Mouse (Mus musculus) large intestine, adult 2 months (tissue): Measurements from ENCODE around the gene Scd4. TPM values are rescaled to one million over a fixed set of nuclear protein-coding genes. Genes with fewer than 3 reads are reported as not detected.
A peak's percentile ranks its signal among the peaks of the same experiment; 100 is the strongest.

ENCODE experiments used
- DNase-seq: peaks from one replicate; pipeline ENCODE4 v3.0.0-alpha.2; 2012; ENCODE audit warnings: low read depth, low spot score
- WGBS: fragments of 180-500 bp; shearing (Covaris S2); methylation state at CpG from one replicate; pipeline ENCODE4 v1.1.7; 2018; 5-methylcytosine and 5-hydroxymethylcytosine counted together
- polyA plus RNA-seq: library from polyadenylated mRNA; depleted of rRNA; stranded (reverse); fragments of >200 nt; gene quantifications from 2 replicates; pipeline ENCODE4 v1.2.3, GENCODE M21; 2012; rRNA removed

Scd4 gene
- 0.25 and 0.34 TPM in 2 replicates for polyA plus RNA-seq

DNA sequence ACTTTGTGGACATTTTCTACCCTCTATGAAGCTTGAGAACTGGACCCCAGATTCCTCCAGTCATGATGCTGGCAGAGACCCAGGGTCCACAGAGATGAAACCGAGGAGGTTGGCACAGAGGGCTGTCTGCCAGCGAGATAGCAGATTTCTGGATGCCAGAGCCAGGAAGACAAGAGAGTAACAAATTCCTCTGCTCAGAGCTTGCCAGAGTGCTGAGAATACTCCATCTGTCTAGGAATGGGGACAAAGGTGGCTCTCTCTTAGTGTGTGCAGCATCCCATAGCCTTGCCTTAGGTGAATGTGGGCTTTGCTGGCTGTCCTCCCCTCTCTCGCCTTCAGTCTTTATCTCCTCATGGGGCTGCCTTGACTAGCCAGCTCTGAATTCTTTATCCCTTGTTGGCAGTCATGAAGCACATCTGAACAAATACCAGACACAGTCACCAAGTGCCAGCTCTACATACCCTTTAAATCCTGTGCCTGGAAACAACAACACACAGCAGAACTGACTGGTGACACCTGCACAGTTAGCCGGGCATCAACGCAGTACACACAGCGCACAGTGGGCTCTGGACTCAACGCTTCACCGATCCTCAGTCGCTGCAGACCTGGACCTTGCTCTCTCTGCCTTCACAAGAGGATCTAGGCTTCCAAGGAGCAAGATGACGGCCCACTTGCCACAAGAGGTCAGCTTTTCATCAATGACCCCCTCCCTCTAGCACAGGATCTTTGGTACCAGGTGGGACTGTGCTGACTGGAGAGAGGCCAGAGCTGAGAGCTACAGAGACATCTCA, at the start of gene Scd4:
TSS of gene Scd4 (plus strand) at position 260 of the 791 bp plus-strand sequence.
- no peak for DNase-seq
- whole genome bisulfite sequencing, result 81% methylated on average over 10 of the region's 10 CpGs

DNA sequence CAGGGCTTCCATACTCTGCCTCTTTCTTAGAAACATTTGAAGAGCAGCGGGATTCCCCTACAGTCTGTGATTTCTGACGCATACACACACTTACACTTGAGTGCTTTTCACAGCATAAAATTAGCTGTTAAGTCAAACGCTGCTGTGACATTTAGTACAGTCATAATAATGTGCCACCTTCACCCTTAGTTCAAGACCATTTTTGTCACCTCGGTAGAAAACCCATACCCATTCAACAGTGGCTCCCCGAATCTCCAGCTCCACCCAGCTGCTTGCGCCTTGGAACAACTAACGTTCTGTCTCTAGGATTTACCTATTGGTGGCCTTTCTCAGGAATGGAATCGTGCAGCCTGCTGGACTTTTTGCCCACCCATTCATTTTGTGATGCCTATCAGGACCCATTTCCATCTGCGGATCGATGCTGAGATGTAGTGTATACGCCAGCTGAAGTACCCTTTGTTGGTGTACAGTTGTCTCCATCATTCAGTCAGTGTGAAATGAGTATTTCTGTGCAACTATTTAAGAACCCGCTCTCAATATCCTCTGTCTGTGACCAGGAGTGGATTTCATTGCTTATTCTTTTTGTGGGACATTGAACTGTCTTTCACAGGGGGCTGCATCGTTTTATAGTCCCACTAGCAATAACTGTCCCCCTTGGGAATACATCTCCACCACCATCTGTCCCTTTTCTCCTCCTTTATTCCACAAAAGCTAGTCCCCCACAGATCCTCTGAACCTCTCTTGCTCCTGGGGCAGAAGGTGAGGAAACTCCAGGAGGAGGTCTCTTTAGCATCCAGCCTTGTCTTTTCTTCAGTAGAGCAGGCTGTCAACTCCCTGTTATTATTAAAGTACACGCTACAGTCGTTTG, 49.5 kb upstream of the Scd4 start:
- 41% methylated on average over 15 of the region's 15 CpGs for WGBS
- no peak for DNase-seq

DNA sequence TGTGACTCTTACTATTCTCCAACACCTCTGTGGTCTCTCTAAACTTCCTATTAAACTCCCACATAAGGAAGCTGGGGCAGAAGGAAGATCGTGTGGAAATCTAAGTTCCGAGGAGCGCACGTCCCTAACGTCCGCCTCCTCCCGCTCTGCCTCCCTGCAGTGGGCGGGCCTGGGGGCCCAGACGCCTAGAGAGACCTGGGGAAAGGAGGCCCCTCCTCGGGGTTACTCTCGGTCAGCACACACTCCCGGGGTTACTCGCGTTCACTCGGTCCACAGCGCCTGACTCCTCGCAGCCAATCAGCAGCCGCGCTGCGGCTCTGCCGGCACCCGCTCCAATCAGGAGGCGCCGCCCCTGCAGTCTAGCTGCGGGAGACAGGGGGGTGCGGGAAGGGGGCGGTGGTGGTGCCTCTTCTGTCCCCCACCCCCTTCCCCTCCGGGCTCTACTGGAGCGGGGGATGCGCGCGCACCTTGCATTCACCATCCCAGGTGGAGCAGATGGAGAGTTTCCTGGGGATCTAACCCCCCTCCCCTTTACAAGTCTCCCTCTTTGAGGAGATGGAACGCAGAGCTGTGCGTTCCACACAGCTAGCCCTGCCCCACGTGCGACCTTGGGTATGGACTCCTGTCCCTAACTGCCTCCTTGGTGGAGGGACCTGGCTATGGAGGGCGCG, 48.7 kb upstream of the Scd4 start:
- no peak for DNase-seq
- WGBS, result 1% methylated on average over 38 of the region's 38 CpGs

DNA sequence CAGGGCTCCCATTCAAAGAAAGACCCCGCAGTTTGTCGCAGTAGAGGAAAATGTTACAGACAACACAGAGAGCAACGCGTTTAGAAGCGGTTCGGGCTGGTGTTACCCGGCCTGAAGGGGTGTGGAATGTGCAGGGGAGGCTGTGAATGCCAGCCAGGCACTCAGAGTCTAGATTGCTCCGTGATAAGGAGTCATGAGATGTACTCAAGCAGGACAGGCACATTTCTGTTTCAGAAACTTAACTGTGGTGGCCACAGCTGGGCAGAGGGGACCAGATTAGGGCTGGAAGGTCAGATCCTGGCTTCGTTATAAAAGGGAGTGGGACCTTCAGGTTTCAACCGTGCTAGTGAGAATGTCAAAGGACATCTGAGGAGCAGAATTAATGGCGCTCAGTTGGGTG, 48.2 kb upstream of the Scd4 start:
- no peak for DNase-seq
- 5% methylated on average over 11 of the region's 11 CpGs for WGBS

DNA sequence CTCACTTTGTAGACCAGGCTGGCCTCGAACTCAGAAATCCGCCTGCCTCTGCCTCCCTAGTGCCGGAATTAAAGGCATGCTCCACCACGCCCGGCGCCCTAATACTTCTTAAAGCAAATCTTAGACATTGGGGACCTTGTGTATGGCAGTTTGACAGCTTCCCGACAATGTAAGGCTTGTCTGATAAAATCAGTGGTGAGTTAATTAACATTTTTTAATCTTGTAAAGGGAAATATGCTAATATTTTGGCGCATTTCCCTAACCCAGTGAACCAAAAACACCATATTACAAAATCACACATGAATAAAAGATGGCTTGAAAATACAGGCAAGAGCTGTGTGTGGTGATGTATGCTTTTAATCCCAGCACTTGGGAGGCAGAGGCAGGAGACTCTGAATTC, 47.3 kb upstream of the Scd4 start:
- no peak for DNase-seq
- 92% methylated on average over 8 of the region's 8 CpGs for whole genome bisulfite sequencing

DNA sequence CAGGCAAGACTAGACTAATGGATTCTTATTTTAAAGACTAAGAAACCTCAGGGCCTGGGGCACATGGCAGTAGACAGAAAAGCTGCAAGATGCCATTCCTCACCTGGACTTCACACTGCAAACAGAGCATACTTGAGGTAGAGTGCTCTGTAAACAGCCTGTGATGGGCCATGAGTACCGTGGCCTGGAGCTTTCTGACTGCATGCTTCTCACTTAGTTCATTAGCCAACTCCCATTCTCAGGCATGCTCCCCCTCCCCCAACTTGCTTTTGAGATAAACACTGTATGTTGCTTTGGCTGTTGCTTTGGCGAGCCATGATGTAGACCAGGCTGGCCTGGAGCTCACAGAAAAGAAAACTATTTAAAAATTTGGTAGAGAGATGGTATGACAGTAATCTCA, 46.8 kb upstream of the Scd4 start:
- 47% methylated on average over 2 of the region's 2 CpGs for WGBS

DNA sequence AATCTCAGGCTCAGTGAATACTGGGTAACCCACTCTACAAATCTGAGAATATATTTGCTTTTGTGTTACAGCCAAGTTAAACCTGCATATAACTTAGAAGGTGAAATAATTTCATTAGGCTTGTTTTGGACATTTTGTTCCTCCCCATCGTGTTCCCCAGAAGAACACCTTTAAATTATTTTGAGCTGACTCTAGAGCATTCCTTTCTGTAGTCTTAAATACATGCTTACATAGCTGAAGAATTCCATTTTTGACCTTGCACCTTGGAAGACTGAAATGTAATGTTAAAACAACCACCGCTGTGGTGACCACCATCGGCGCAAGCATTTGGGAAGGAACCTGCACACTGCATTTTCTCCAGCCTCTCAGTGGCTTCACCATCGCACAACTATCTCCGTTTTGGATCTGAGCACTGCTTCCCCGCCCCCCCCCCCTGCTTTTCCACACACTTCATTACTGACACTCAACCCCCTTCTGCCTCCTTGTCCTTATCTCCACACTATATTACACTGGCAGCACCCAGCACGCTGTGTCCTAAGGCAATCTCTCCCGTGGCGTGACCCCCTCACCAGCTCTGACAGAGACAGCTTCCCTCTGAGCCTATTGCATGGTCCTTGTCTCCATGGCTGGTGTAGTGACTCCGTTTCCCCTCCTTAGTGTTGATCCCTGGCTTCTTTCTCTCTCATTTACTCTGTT, 45.3 kb upstream of the Scd4 start:
- DNase-seq, result no peak
- 88% methylated on average over 11 of the region's 11 CpGs for WGBS

More for the DNA sequence above, 46.8 kb upstream of the Scd4 start:
- DNase-seq, result no peak

DNA sequence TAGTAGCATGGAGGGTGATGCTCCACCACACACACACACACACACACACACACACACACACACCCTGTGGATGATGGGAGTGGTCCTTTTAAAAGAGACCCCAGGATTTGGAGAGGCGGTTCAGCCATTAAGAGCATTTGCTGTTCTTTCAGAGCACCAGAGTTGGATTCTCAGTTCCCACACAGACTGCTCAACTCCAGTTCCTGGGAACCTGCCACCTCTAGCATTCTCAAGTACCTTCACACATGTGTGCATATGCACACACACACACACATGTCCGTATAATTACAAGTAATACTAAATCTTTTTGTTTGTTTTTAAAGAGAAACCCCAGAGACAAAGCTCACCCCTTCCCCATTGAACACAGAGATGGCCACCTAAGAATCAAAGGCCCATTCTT, 40.8 kb upstream of the Scd4 start:
- DNase-seq, result no peak
- 85% methylated on average over 2 of the region's 2 CpGs for WGBS

DNA sequence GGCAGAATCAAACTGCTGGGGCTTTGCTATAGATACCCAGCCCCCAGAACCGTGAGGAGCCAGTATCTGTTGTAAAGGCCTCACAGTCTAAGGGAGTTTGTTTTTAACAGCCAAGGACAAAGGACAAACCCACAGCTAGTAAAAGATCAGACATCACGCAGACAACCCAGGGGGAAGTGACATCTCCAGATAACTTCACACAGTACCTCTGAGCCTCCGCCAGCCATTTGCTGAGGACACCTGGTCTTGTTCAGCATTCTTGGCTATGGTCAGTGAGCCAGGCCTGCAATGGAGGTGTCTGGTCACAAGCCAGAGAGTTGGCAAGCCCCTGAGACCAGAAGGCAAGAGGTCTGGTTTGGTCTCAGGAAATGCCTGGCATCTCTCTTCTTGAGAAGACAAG, 40.4 kb upstream of the Scd4 start:
- WGBS, result 49% methylated on average over 3 of the region's 3 CpGs
- no peak for DNase-seq

DNA sequence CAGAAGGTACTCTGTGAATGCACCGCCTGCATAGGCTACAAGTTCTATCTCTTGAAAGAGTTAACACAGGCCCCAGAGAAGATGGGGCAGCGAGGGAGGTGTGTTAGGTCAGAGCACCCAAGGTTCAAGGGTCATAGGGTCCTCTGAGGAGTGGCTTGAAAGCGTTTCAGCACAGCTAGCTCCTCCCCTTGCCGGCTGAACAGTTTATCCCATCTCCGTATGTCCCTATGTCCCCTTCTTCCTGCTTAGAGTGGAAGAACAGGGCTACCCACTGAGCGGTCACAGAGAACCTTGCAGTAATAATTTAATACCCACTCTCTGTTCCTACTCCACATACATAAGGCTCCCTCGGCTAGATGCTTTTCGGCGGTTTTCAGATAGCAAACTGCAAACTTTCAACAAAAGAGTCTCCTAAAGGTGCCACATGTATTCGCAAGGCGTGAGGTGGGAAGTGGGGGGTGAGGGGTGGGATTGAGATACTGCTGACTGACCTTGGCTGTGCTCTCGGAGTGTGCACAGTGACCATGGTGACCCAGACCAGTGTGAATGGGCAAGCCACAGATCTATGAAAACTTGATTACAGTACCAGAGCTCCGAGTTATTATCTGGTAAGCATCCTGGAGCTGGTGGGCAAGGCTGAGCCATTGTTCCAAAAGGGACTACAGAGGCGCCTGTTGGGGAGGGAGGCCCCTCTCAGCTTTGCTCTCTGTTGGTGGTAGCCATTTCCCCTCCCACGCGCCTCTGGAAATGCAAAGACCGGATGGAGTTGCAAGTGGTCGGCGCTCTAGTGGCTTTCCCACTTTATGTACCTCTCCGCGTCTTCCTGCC, 39.7 kb upstream of the Scd4 start, which contains the start of gene Scd2:
TSS of gene Scd2 (plus strand) at position 734 of the 828 bp plus-strand sequence.
- no peak for DNase-seq
- 3% methylated on average over 21 of the region's 21 CpGs for WGBS

DNA sequence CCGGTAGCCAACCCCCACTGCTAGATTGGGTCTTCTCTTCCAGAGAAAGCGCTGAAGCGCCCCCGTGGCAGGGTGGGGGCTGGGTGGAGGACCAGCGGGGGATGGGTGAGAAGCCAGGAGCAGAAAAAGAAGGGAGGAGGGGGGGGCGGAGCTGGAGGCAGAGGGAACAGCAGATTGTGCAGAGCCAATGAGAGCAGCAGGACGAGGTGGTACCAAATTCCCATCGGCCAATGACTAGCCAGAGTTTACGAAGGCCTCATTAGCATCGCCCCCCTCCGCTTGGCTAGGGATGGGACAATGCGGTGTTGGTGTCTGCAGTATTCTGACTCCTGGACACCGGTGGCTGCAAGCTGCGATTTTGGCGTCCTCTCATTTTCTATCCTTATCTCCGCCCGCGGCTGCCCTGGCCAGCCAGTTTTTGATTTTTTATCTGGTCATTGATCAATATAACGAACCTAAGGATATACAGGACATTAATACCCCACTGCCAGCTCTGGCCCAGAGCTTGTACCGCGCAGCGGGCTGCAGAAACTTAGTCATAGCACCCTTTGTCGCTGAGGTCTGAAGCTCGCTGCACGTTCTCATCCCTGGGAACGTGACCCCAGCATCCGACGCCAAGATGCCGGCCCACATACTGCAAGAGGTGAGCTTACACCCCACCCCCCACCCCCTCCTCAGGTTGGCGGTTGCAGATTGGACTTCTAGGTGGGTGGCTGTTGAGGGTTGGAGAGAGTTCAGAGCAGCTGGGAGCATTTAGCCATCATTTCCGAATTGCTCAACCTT, 38.9 kb upstream of the Scd4 start:
- WGBS, result under 1% methylated on average over 31 of the region's 31 CpGs
- DNase-seq, result peak; percentile 89

DNA sequence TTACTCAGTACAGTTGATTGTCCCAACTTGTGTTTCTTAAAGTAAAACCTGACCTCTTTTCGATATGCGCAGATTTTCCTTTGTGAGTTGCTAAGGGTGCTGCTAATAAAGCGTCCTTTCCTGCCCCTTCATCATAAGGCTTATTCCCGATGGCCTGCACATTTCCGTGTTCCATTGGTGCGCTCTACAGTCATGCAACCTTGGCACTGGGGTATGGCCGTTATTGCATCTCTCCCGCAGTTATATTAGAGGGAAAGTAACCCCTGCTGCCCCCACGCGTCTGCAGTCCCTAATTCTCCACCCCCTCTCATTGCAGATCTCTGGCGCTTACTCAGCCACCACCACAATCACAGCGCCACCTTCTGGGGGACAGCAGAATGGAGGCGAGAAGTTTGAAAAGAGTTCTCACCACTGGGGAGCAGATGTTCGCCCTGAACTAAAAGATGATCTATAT, 38.3 kb upstream of the Scd4 start:
- under 1% methylated on average over 14 of the region's 14 CpGs for WGBS

DNA sequence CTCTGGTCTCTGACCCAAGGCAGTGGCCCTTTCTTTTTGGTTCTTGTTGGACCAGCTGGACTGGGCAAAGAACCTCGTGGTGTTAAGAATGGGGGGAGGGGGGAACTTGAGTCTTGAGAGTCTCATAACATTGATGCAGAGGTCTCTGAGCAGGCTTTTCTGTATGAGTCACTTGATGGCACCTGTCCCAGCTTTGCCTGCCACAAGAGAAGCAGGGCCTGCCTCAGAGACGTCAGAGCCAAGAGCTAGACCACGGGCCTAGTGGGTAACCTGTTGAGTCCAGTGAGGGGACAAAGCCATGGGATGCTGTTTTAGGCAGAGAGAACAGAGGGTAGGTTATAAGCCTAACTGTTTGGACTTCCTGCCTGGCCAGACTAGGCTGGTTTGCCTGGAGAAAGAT, 37.6 kb upstream of the Scd4 start:
- DNase-seq, result no peak
- WGBS, result 2% methylated on average over 3 of the region's 3 CpGs

More for the DNA sequence above, 38.3 kb upstream of the Scd4 start:
- DNase-seq, result peak; percentile 76

DNA sequence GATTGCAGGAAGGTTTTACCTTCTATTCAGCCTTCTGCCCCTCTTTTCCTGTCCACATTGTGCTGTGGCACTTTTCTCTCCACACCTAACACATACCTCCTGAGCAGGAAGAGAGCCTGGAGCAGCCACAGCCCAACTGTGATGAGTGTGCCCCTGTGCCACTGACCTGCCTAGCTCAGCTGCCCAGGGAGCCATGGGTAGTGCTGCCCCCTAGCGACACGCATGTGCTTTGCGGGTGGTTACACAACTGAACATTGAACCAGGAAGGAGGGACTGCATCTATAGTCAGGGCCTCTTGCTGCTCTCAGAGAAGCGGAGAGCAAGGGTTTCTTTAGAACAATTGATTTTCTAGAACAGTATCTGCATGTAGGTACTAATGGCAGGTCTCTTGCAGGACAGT, 37.2 kb upstream of the Scd4 start:
- DNase-seq, result peak; percentile 76
- 1% methylated on average over 4 of the region's 4 CpGs for WGBS

DNA sequence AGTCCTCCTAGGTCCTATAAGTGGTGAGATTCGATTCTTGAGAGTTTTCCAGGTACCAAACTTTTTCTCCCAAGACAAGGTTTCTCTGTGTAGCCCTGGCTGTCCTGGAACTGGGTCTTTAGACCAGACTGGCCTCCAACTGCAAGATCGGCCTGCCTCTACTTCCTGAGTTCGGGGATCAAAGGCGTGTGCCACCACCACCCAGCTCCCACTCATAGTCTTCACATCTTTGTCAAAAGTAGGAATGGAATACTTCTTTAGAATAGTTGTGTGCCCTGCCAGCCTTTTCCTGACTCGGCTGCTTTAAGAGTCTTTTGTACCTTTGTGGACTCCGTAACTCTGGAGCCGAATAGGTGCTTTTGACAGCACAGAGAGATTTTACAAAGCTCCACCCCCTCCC, 36.7 kb upstream of the Scd4 start:
- WGBS, result 22% methylated on average over 7 of the region's 7 CpGs
- no peak for DNase-seq

DNA sequence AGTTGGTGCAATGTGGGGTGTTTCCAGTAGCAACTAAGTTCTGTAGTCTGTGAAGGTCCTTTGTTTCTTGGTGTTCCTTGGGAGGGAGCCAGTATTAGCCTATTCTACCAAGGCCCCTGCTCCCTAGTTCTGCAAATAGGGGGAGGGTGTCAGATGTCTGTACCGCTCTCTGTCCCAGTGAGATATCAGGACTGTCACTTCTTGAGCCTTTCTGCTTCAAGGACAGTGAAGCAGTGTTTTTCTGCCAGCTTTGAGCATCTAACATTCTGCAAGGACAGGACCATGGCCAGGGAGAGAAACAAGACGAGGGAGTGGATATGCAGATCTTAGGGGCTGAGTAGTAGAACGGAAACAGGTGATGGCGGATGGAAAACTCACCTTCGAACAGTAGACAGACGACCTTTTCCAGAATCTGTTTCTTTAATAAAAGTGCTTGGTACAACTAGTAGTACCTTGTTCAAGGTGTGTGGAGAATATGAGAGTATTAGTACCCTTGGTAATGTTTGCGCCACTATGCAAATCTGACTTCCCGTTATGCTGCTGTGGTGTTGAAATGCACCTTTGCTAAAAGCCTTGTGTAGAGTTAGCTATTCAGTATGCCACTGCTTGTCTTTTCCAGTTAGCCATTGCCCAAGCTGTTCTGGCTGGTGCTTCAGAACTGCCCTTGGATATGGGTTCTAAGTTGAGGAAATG, 35.7 kb upstream of the Scd4 start:
- no peak for DNase-seq
- WGBS, result 28% methylated on average over 8 of the region's 8 CpGs

DNA sequence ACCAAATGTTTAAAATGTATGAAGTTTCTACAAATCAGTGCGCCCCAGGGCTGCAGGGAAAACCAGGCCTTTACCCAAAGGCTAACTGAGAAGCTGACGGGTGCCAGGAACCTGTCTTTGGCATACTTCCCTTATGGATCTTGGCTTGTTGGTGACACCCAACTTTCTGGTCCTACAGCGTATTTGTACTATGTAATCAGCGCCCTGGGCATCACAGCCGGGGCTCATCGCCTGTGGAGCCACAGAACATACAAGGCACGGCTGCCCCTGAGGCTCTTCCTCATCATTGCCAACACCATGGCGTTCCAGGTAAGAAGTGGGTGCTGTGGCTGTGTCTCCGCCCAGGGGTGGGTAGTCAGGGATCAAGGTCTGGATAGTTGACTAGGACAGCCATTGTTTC, 35.0 kb upstream of the Scd4 start:
- 27% methylated on average over 9 of the region's 9 CpGs for WGBS
- DNase-seq, result no peak
